Mouse (Mus musculus): Measurements from ENCODE around the gene C530008M17Rik. TPM values are rescaled to one million over a fixed set of nuclear protein-coding genes. Genes with fewer than 3 reads are reported as not detected.
A peak's percentile ranks its signal among the peaks of the same experiment; 100 is the strongest.

The C530008M17Rik gene
- total and polyA plus RNA-seq, 3 experiments: 0.04 to 0.44 TPM; not detected in 1

- Histone ChIP-seq H3K36me3 (replicated peaks in 1 of 2; ENCODE audit: control insufficient read depth in 1 of 2, insufficient read depth in 1 of 2, low read length in 1 of 2) (no peaks in the 10 kb centered on the region), H3K4me1 (ENCODE audit: control insufficient read depth in 1 of 2, insufficient read depth in 2 of 2) (no peaks in the 10 kb centered on the region), H3K79me2 (replicated peaks; ENCODE audit: control insufficient read depth, extremely low read depth, insufficient read depth, poor library complexity, severe bottlenecking) (no peaks in the 10 kb centered on the region), H3K9ac (ENCODE audit: insufficient read depth, low read depth) (no peak overlapping the region), H3K4me2 (ENCODE audit: insufficient read depth, low read depth, poor library complexity, severe bottlenecking) (no peak overlapping the region), H3K27me3 (replicated peaks) (no peaks in the 10 kb centered on the region), H3K27ac (ENCODE audit: insufficient read depth, low read depth) (no peak overlapping the region), H3K4me3 (replicated peaks in 1 of 3; ENCODE audit: low read depth in 2 of 3, low read length in 2 of 3, poor library complexity in 1 of 3) (no peak overlapping the region), H3K9me3 (replicated peaks; ENCODE audit: low read length) (peaks cover 3% of the 10 kb centered on the region)
- dilution Hi-C loops (cut with MboI; ENCODE audit: extremely low pct_ligation_motif_present, extremely low pct_unique_long_range_greater_than_20kb, low sequenced_read_pairs): no loop called here
- DNase-seq (ENCODE audit: extremely low read depth): no peak
- TF ChIP-seq E2F4 (IDR thresholded peaks at IDR 0.05; ENCODE audit: insufficient replicate concordance, low read depth, low read length) (no peak), GABPA (IDR thresholded peaks at IDR 0.05; ENCODE audit: insufficient replicate concordance, low read depth, low read length) (no peak), BHLHE40 (IDR thresholded peaks at IDR 0.05; ENCODE audit: low read depth, low read length) (no peak), USF1 (IDR thresholded peaks at IDR 0.05; ENCODE audit: low read depth, low read length) (no peak), JUN (IDR thresholded peaks at IDR 0.05; ENCODE audit: insufficient read depth, low read depth, low read length) (no peak), SMC3 (IDR thresholded peaks at IDR 0.05; ENCODE audit: low read depth, low read length) (no peak), KAT2A (IDR thresholded peaks at IDR 0.05; ENCODE audit: insufficient replicate concordance, low read length) (no peak), POLR2AphosphoS2 (IDR thresholded peaks at IDR 0.05; ENCODE audit: low read depth, low read length) (no peak), ZC3H11A (IDR thresholded peaks at IDR 0.05; ENCODE audit: low read depth, low read length) (no peak), CHD2 (IDR thresholded peaks at IDR 0.05; ENCODE audit: low read length) (no peak), USF2 (conservative IDR thresholded peaks at IDR 0.05; ENCODE audit: low read depth, low read length) (no peak), TBP (conservative IDR thresholded peaks at IDR 0.05; ENCODE audit: low read depth, low read length) (no peak), NELFE (IDR thresholded peaks at IDR 0.05; ENCODE audit: low read depth, low read length) (no peak), EP300 (IDR thresholded peaks at IDR 0.05; ENCODE audit: low read length) (no peak), ZMIZ1 (IDR thresholded peaks at IDR 0.05; ENCODE audit: low read depth, low read length) (no peak), ZKSCAN1 (IDR thresholded peaks at IDR 0.05; ENCODE audit: borderline replicate concordance, low read depth, low read length) (no peak), ZNF384 (IDR thresholded peaks at IDR 0.05; ENCODE audit: low read depth, low read length) (no peak), RAD21 (IDR thresholded peaks at IDR 0.05; ENCODE audit: low read depth, low read length) (no peak), MEF2A (IDR thresholded peaks at IDR 0.05; ENCODE audit: borderline replicate concordance, low read depth, low read length) (no peak), RCOR1 (conservative IDR thresholded peaks at IDR 0.05; ENCODE audit: low read depth, low read length) (no peak)
- in situ Hi-C loops (cut with MboI; ENCODE audit: low pct_ligation_motif_present, low pct_unique_long_range_greater_than_20kb, low sequenced_read_pairs): no loop called here
These were observed 50.8 kb downstream of the C530008M17Rik start for GRCm38 (mm10) chr5:76707072-76707471.

DNA sequence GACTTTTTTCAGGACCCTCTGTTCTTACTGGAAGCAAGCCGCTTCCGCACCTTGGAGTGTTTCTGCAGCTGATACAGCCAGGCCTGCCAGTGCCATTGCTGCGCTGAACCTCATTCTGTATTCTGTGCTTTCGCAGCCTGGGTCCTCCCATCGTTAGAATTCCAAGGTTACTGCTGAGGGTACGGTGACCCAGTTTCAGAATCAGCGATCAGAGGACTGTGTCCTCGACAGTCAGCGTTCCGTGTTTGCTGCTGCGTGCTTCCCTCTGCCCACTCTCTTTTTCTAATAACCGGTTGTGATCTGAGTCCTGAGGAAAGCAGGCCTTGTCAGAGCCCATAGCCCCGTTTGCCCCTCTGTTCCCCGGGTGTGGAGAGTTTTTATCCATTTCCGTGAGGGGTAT, 51.7 kb downstream of the C530008M17Rik start:
- no peaks in the 10 kb centered on the region for H3K4me1 ChIP-seq (ENCODE audit: control insufficient read depth in 1 of 2, insufficient read depth in 2 of 2)
- peaks cover 3% of the 10 kb centered on the region for H3K9me3 ChIP-seq (replicated peaks; ENCODE audit: low read length)
- H3K36me3 ChIP-seq (replicated peaks in 1 of 2; ENCODE audit: control insufficient read depth in 1 of 2, insufficient read depth in 1 of 2, low read length in 1 of 2): no peaks in the 10 kb centered on the region
- H3K79me2 ChIP-seq (replicated peaks; ENCODE audit: control insufficient read depth, extremely low read depth, insufficient read depth, poor library complexity, severe bottlenecking): no peaks in the 10 kb centered on the region
- dilution Hi-C loops (cut with MboI; ENCODE audit: extremely low pct_ligation_motif_present, extremely low pct_unique_long_range_greater_than_20kb, low sequenced_read_pairs) (no loop called here), in situ Hi-C loops (cut with MboI; ENCODE audit: low pct_ligation_motif_present, low pct_unique_long_range_greater_than_20kb, low sequenced_read_pairs) (no loop called here)
- DNase-seq (ENCODE audit: extremely low read depth): no peak
- H3K27ac ChIP-seq (ENCODE audit: insufficient read depth, low read depth): no peak overlapping the region
- TF ChIP-seq USF2 (conservative IDR thresholded peaks at IDR 0.05; ENCODE audit: low read depth, low read length): no peak
- TF ChIP-seq NELFE (IDR thresholded peaks at IDR 0.05; ENCODE audit: low read depth, low read length): no peak
- no peak for TF ChIP-seq GABPA (IDR thresholded peaks at IDR 0.05; ENCODE audit: insufficient replicate concordance, low read depth, low read length)
- no peak for TF ChIP-seq USF1 (IDR thresholded peaks at IDR 0.05; ENCODE audit: low read depth, low read length)
- TF ChIP-seq RCOR1 (conservative IDR thresholded peaks at IDR 0.05; ENCODE audit: low read depth, low read length): no peak
- 0 out of 2 replicates have a peak overlapping the region, but pooled peaks have one; percentile 31 for H3K4me2 ChIP-seq (ENCODE audit: insufficient read depth, low read depth, poor library complexity, severe bottlenecking)
- H3K9ac ChIP-seq (ENCODE audit: insufficient read depth, low read depth): no peak overlapping the region
- H3K4me3 ChIP-seq (replicated peaks in 1 of 3; ENCODE audit: low read depth in 2 of 3, low read length in 2 of 3, poor library complexity in 1 of 3): no peak overlapping the region
- H3K27me3 ChIP-seq (replicated peaks): no peaks in the 10 kb centered on the region

Data from CH12.LX (cell line).